Mouse (Mus musculus): ENCODE measurements at regions not wholly inside any gene's neighbourhood (a gene's known extent, or its start where the extent isn't known, plus 50 kb on each side); places are given as distances from the start of the nearest gene placed in this dataset.
"Not testable (repeated sequence)": the region's sequence is repeated elsewhere in the genome, so short reads cannot be mapped to it uniquely, and the experiment has no call there.

DNA sequence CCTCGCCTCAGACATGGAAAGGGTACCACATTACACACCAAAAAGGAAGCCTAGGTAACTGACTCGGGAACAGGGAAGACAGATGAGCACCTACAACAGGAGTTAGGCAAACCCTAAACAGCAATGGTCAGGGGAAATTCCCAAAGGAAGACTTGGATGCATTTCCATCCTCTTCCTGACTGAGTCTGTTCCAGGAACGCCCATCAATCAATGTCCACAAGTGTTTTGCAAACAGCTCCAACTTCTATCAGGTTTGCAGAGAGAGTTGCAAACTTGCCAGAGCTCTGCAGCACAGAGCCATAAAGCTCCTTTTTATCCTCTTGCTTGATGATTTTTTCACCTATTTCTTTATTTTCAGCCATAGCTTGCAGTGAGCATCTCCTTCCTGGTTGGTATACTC is 464.9 kb upstream of the Jmjd1c start:
- H3K27ac ChIP-seq (ENCODE audit: control insufficient read depth, insufficient read depth, low read length), result no peak overlapping the region
- no peaks in the 10 kb centered on the region for H3K4me1 ChIP-seq (replicated peaks; ENCODE audit: control insufficient read depth, insufficient read depth, low read length)
- H3K4me3 ChIP-seq (ENCODE audit: control insufficient read depth, insufficient read depth, low read length), result no peak overlapping the region
- 74% methylated on average over 3 of the region's 3 CpGs for WGBS
- no peaks in the 10 kb centered on the region for H3K27me3 ChIP-seq (ENCODE audit: control insufficient read depth, insufficient read depth, low read length)
- DNase-seq, result no peak
- H3K36me3 ChIP-seq (ENCODE audit: control insufficient read depth, insufficient read depth, low read length), result no peaks in the 10 kb centered on the region
- no peak for TF ChIP-seq POLR2A (IDR thresholded peaks at IDR 0.05; ENCODE audit: control insufficient read depth, extremely low read depth, insufficient read depth, low read length, poor library complexity)
- TF ChIP-seq CTCF (IDR thresholded peaks at IDR 0.05; ENCODE audit: borderline replicate concordance, control insufficient read depth, extremely low read depth, insufficient read depth, low read length, poor library complexity), result no peak

DNA sequence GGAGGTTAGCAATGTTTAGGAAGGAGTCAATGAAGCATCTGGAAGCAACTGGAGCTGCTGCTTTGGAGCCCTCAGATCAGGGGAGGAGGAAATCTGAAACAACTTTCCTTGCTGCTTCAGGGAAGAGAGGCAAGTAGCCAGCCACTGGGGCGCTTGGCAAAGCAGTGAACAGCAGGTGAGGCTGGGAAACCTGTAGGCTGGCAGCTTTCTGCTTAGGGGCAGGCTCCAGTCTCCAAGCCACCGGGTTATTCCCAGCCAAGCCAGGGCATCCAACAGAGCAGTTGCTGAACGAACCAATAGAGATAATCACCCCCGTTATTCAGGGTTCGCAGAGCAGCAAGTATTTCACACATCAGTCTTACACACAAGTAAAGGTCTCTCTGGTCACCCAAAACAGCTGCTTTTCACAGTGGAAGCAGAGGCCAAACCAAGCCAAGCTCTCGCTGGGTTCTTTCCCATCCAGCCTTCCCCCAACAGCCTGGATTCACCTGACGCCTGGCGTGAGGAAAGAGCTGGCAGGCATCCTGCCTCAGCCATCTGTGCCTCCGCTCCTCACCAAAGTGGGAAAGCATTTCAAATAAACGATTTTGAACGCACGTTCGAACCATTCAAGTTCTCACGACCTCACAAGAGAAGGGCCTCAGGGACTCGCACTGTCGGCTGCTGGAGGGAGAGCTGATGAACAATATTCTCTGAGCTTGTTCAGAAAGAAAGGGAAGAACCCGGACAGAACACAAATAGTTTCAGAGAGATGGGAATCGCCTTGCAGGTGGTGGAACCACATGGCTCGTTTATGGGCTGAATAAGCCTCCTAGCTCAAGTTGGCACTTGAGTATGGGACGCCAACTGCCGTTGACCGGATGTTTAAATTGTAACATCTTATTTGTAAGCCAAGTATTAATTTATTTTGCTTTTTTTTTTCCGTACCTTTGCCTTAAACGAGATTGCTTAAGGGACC is 454.8 kb upstream of the Jmjd1c start:
- WGBS, result 83% methylated on average over 24 of the region's 24 CpGs
- Histone ChIP-seq H3K4me3 (ENCODE audit: control insufficient read depth, insufficient read depth, low read length) (no peak overlapping the region), H3K27ac (ENCODE audit: control insufficient read depth, insufficient read depth, low read length) (no peak overlapping the region), H3K27me3 (ENCODE audit: control insufficient read depth, insufficient read depth, low read length) (no peaks in the 10 kb centered on the region), H3K4me1 (replicated peaks; ENCODE audit: control insufficient read depth, insufficient read depth, low read length) (no peaks in the 10 kb centered on the region), H3K36me3 (ENCODE audit: control insufficient read depth, insufficient read depth, low read length) (no peaks in the 10 kb centered on the region)
- DNase-seq, result no peak
- TF ChIP-seq POLR2A (IDR thresholded peaks at IDR 0.05; ENCODE audit: control insufficient read depth, extremely low read depth, insufficient read depth, low read length, poor library complexity), result no peak
- no peak for TF ChIP-seq CTCF (IDR thresholded peaks at IDR 0.05; ENCODE audit: borderline replicate concordance, control insufficient read depth, extremely low read depth, insufficient read depth, low read length, poor library complexity)

DNA sequence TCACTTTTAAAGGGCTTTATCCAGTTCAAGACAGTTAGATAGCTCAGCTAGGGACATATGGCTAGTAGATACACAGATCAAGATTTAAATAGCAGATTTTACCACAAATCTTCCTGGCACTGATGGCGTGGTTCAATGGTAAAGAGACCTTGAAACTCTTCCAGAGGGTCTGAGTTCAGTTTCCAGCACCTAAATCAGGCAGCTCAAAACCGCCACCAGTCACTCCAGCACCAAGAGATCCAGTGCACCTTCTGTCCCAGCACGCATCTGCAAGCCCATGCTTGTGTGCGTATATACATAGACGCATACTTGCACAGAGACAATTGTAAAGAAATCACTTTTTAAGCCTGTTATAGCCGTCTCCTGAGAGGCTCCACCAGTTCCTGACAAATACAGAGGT is 454.0 kb upstream of the Jmjd1c start:
- Histone ChIP-seq H3K4me1 (replicated peaks; ENCODE audit: control insufficient read depth, insufficient read depth, low read length) (no peaks in the 10 kb centered on the region), H3K27ac (ENCODE audit: control insufficient read depth, insufficient read depth, low read length) (no peak overlapping the region)
- 94% methylated on average over 6 of the region's 6 CpGs for WGBS

DNA sequence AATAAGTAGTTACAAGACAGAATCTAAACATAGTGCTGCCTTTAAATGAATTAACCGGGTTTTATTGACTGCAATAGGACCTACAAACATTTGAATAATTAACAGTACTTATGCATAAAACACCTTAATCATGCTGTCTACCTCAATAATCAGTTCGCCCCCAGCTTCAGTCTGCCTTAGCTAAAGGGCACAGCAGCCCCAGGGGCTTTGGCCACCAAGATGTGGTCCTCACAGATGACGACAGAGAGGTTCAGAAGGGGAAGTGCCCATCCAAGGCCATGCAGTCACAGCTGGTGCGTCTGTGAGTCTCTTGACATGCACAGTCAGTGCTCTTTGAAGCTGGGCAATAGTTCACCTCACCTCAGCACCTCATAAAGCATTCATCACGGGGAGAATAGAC is 452.8 kb upstream of the Jmjd1c start:
- WGBS, result 82% methylated on average over 5 of the region's 5 CpGs
- Histone ChIP-seq H3K4me1 (replicated peaks; ENCODE audit: control insufficient read depth, insufficient read depth, low read length) (no peaks in the 10 kb centered on the region), H3K27ac (ENCODE audit: control insufficient read depth, insufficient read depth, low read length) (no peak overlapping the region), H3K36me3 (ENCODE audit: control insufficient read depth, insufficient read depth, low read length) (no peaks in the 10 kb centered on the region), H3K4me3 (ENCODE audit: control insufficient read depth, insufficient read depth, low read length) (no peak overlapping the region), H3K27me3 (ENCODE audit: control insufficient read depth, insufficient read depth, low read length) (no peaks in the 10 kb centered on the region)
- no peak for TF ChIP-seq CTCF (IDR thresholded peaks at IDR 0.05; ENCODE audit: borderline replicate concordance, control insufficient read depth, extremely low read depth, insufficient read depth, low read length, poor library complexity)
- TF ChIP-seq POLR2A (IDR thresholded peaks at IDR 0.05; ENCODE audit: control insufficient read depth, extremely low read depth, insufficient read depth, low read length, poor library complexity), result no peak
- no peak for DNase-seq

More for the DNA sequence above, 454.0 kb upstream of the Jmjd1c start:
- no peak for DNase-seq
- Histone ChIP-seq H3K4me3 (ENCODE audit: control insufficient read depth, insufficient read depth, low read length) (no peak overlapping the region), H3K27me3 (ENCODE audit: control insufficient read depth, insufficient read depth, low read length) (no peaks in the 10 kb centered on the region), H3K36me3 (ENCODE audit: control insufficient read depth, insufficient read depth, low read length) (no peaks in the 10 kb centered on the region)
- TF ChIP-seq CTCF (IDR thresholded peaks at IDR 0.05; ENCODE audit: borderline replicate concordance, control insufficient read depth, extremely low read depth, insufficient read depth, low read length, poor library complexity), result no peak
- no peak for TF ChIP-seq POLR2A (IDR thresholded peaks at IDR 0.05; ENCODE audit: control insufficient read depth, extremely low read depth, insufficient read depth, low read length, poor library complexity)

DNA sequence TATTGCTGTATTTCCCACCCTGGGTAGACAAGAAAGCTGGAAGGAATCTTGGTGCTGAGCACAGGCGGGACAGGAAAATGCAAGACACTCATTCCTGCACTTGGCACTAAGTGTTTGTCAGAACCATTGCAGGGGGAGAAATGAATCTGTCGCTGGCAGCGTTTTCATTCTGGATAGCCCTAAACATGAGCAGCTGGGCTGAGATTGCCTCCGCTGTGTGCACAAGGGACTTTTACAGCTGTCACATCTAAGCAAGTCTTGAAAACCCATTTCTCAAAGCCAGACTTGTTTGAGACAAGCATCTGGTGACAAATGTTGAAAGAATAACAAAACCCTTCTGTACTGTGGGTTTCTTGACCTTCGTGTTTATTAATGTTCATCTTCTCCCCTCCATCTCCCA is 438.4 kb upstream of the Jmjd1c start:
- no peak for DNase-seq
- Histone ChIP-seq H3K4me3 (ENCODE audit: control insufficient read depth, insufficient read depth, low read length) (no peak overlapping the region), H3K27ac (ENCODE audit: control insufficient read depth, insufficient read depth, low read length) (no peak overlapping the region), H3K27me3 (ENCODE audit: control insufficient read depth, insufficient read depth, low read length) (no peaks in the 10 kb centered on the region), H3K36me3 (ENCODE audit: control insufficient read depth, insufficient read depth, low read length) (no peaks in the 10 kb centered on the region), H3K4me1 (replicated peaks; ENCODE audit: control insufficient read depth, insufficient read depth, low read length) (no peaks in the 10 kb centered on the region)
- TF ChIP-seq CTCF (IDR thresholded peaks at IDR 0.05; ENCODE audit: borderline replicate concordance, control insufficient read depth, extremely low read depth, insufficient read depth, low read length, poor library complexity) (no peak), POLR2A (IDR thresholded peaks at IDR 0.05; ENCODE audit: control insufficient read depth, extremely low read depth, insufficient read depth, low read length, poor library complexity) (no peak)
- 96% methylated on average over 5 of the region's 5 CpGs for WGBS

DNA sequence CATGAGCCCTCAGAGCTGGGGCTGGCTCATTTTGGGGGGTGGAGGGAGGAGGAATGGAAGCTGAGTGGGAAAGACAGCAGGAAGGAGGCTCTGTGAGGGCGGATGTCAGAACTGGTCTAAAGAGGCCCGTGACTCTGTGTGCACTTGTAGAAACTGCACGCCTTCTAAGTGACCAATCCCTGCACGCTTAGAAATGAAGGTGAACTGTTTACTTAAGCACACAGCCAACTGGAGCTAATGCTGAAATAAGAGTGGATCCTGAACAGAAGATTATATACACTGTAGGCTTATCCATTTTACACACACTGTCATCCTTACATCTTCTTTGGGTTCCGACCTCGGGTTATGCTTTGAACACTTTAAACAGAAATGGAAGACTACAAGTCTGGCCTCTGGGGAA is 412.8 kb upstream of the Jmjd1c start:
- Histone ChIP-seq H3K27ac (ENCODE audit: control insufficient read depth, insufficient read depth, low read length) (no peak overlapping the region), H3K4me3 (ENCODE audit: control insufficient read depth, insufficient read depth, low read length) (no peak overlapping the region), H3K4me1 (replicated peaks; ENCODE audit: control insufficient read depth, insufficient read depth, low read length) (no peaks in the 10 kb centered on the region), H3K36me3 (ENCODE audit: control insufficient read depth, insufficient read depth, low read length) (no peaks in the 10 kb centered on the region), H3K27me3 (ENCODE audit: control insufficient read depth, insufficient read depth, low read length) (no peaks in the 10 kb centered on the region)
- TF ChIP-seq POLR2A (IDR thresholded peaks at IDR 0.05; ENCODE audit: control insufficient read depth, extremely low read depth, insufficient read depth, low read length, poor library complexity) (no peak), CTCF (IDR thresholded peaks at IDR 0.05; ENCODE audit: borderline replicate concordance, control insufficient read depth, extremely low read depth, insufficient read depth, low read length, poor library complexity) (no peak)
- WGBS, result 94% methylated on average over 6 of the region's 6 CpGs
- DNase-seq, result no peak

DNA sequence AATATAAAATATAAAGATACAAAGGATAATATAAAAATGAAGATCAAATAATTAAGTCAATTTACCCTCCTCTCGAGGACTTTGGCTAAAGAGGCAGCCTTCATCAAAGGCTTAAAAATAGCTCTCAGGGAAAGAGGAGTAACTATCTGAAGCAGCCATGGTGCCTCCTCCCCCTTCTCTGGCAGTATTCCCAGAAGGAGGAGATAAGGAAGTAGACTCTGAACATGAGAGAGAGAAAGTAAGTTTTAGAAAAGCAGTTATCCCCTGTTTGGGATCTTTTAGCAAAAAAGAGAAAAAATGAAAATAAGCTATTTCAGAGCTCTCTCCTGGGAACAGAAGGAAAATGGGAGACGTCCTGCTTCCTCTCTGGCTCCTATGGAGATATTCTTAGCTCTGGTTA is 406.7 kb upstream of the Jmjd1c start:
- H3K36me3 ChIP-seq (ENCODE audit: control insufficient read depth, insufficient read depth, low read length); H3K4me1 ChIP-seq (replicated peaks; ENCODE audit: control insufficient read depth, insufficient read depth, low read length); H3K27me3 ChIP-seq (ENCODE audit: control insufficient read depth, insufficient read depth, low read length); H3K4me3 ChIP-seq (ENCODE audit: control insufficient read depth, insufficient read depth, low read length); H3K27ac ChIP-seq (ENCODE audit: control insufficient read depth, insufficient read depth, low read length); DNase-seq: not testable (repeated sequence)
- 84% methylated on average over 2 of the region's 2 CpGs for WGBS
